Mouse (Mus musculus) gastrocnemius, postnatal 36 days (tissue): ENCODE data around the gene Kcnh6. TPM values are rescaled to one million over a fixed set of nuclear protein-coding genes. Genes with fewer than 3 reads are reported as not detected.
"Not testable (repeated sequence)": the region's sequence is repeated elsewhere in the genome, so short reads cannot be mapped to it uniquely, and the experiment has no call there.

Experiments used
- DNase-seq, 2 experiments: peaks; one replicate each; pipeline ENCODE4 v3.0.0; 2022
- intact Hi-C: fragments of 180-260 bp; cut with DNase I; formaldehyde crosslinking; loops from one replicate; pipeline ENCODE4 v1.15.1; 2025
- total RNA-seq, 2 experiments: library from RNA; stranded (reverse); gene quantifications; 2 replicates each; pipeline ENCODE4 v1.2.3; 2021

Gene Kcnh6
- total RNA-seq, 2 experiments from 2014 or later = not detected

- DNase-seq = no peak
- intact Hi-C loops = no loop called here
Measured at GRCm38 (mm10) chr11:106058020-106058419, 50.1 kb downstream of the Kcnh6 start.

GRCm38 (mm10) chr11:106060549-106060948 lies 52.6 kb downstream of the Kcnh6 start:
- no peak for DNase-seq
- intact Hi-C loops = no loop called here

GRCm38 (mm10) chr11:106061311-106061710 lies 53.4 kb downstream of the Kcnh6 start:
- intact Hi-C loops = no loop called here
- no peak for DNase-seq

GRCm38 (mm10) chr11:106063756-106064155 lies 55.8 kb downstream of the Kcnh6 start:
- DNase-seq = no peak
- intact Hi-C loops = no loop called here

GRCm38 (mm10) chr11:106065073-106065922 lies 57.4 kb downstream of the Kcnh6 start:
- intact Hi-C loops = no loop called here
- no peak for DNase-seq

- intact Hi-C loops = no loop called here
- peak; percentile 93 for DNase-seq
Measured at GRCm38 (mm10) chr11:106065923-106066571, 58.1 kb downstream of the Kcnh6 start, which contains the start of gene Taco1. Taco1 (plus strand) TSS chr11:106066061.

- intact Hi-C loops = not testable (repeated sequence)
- DNase-seq = peak in 1 of 2 experiments; percentile 13
Measured at GRCm38 (mm10) chr11:106066616-106067015, 58.7 kb downstream of the Kcnh6 start.

- no peak for DNase-seq
- intact Hi-C loops = no loop called here
Measured at GRCm38 (mm10) chr11:106073774-106074173, 65.8 kb downstream of the Kcnh6 start.

- intact Hi-C loops = no loop called here
- peak; percentile 54 to 60 for DNase-seq
Measured at GRCm38 (mm10) chr11:106076321-106076720, 68.4 kb downstream of the Kcnh6 start.

Other genes with a start within 250 kb of the Kcnh6 start
- 1 to 10 TPM; 4.3 to 6.0 TPM for gene Cyb561, start 54.8 kb upstream of the Kcnh6 start, total RNA-seq
- gene Ace, start 40.2 kb upstream of the Kcnh6 start, total RNA-seq = 10 to 100 TPM; 24.1 to 34.8 TPM
- gene Ace3, start 13.4 kb upstream of the Kcnh6 start, total RNA-seq = not detected
- gene Dcaf7, start 28.7 kb downstream of the Kcnh6 start, total RNA-seq = 10 to 100 TPM; 23.9 to 25.6 TPM
- 10 to 100 TPM; 37.6 to 42.7 TPM for gene Taco1, start 57.9 kb downstream of the Kcnh6 start, total RNA-seq
- gene Map3k3, start 76.5 kb downstream of the Kcnh6 start, total RNA-seq = 10 to 100 TPM; 20.6 to 20.8 TPM
- gene Gm10840, start 152.7 kb downstream of the Kcnh6 start, total RNA-seq = not detected
- gene Limd2, start 152.7 kb downstream of the Kcnh6 start, total RNA-seq = 1 to 10 TPM; 1.5 to 3.6 TPM
- gene Strada, start 194.0 kb downstream of the Kcnh6 start, total RNA-seq = 10 to 100 TPM; 10.5 to 10.9 TPM
- gene Ccdc47, start 208.2 kb downstream of the Kcnh6 start, total RNA-seq = 10 to 100 TPM; 60.0 to 68.3 TPM
- gene Ddx42, start 208.8 kb downstream of the Kcnh6 start, total RNA-seq = 10 to 100 TPM; 19.1 to 22.2 TPM
- 10 to 100 TPM; 15.7 to 22.3 TPM for gene Ftsj3, start 248.0 kb downstream of the Kcnh6 start, total RNA-seq
- gene Psmc5, start 248.0 kb downstream of the Kcnh6 start, total RNA-seq = 100 to 1,000 TPM; 122 to 134 TPM